Mouse (Mus musculus) heart, embryonic 15.5 days (tissue): ENCODE measurements around the gene Il1rapl2. TPM values are rescaled to one million over a fixed set of nuclear protein-coding genes. Genes with fewer than 3 reads are reported as not detected.

Source experiments
- ATAC-seq: fragments of 200-750 bp; cut with Nextera tagmentation; replicated peaks from 2 replicates; pipeline ENCODE4 v1.8.0; 2017; ENCODE audit warnings: low read depth, moderate TSS enrichment; ENCODE audit not compliant: insufficient number of reproducible peaks, insufficient read depth, low FRiP score
- H3K27ac ChIP-seq: fragments of 300-500 bp; sonication (generic); 2 replicates; pipeline ENCODE4 v1.5.1; 2015; ENCODE audit warnings: mild to moderate bottlenecking, inconsistent platforms
- H3K27me3 ChIP-seq: fragments of 300-500 bp; sonication (generic); 2 replicates; pipeline ENCODE4 v1.6.1; 2015; ENCODE audit warnings: inconsistent platforms
- H3K36me3 ChIP-seq: fragments of 300-500 bp; sonication (generic); 2 replicates; pipeline ENCODE4 v1.6.1; 2015; ENCODE audit warnings: mild to moderate bottlenecking, inconsistent platforms
- H3K4me1 ChIP-seq: fragments of 300-500 bp; sonication (generic); replicated peaks from 2 replicates; pipeline ENCODE4 v1.6.1; 2015; ENCODE audit warnings: inconsistent platforms
- H3K4me2 ChIP-seq: fragments of 300-500 bp; sonication (generic); 2 replicates; pipeline ENCODE4 v1.6.1; 2015; ENCODE audit warnings: inconsistent platforms, mild to moderate bottlenecking, moderate library complexity
- H3K4me3 ChIP-seq: fragments of 300-500 bp; sonication (generic); 2 replicates; pipeline ENCODE4 v1.5.1; 2015; ENCODE audit warnings: mild to moderate bottlenecking, inconsistent platforms
- H3K9ac ChIP-seq: fragments of 300-500 bp; sonication (generic); 2 replicates; pipeline ENCODE4 v1.6.1; 2015; ENCODE audit warnings: mild to moderate bottlenecking, inconsistent platforms
- H3K9me3 ChIP-seq: fragments of 300-500 bp; sonication (generic); replicated peaks from 2 replicates; pipeline ENCODE4 v1.6.1; 2016; ENCODE audit warnings: inconsistent platforms
- WGBS: fragments of 180-500 bp; shearing (Covaris S2); methylation state at CpG from one replicate; pipeline ENCODE4 v1.1.7; 2015; ENCODE audit warnings: mixed read lengths; 5-methylcytosine and 5-hydroxymethylcytosine counted together
- polyA plus RNA-seq: library from polyadenylated mRNA; unstranded; fragments of >200 nt; fragmentation: Nextera tagmentation; extraction: Ambion mirVana; gene quantifications from 2 replicates; pipeline ENCODE4 v1.2.1, GENCODE M21; 2015

Il1rapl2 gene
- 0.10 and 0.14 TPM in 2 replicates for polyA plus RNA-seq

DNA sequence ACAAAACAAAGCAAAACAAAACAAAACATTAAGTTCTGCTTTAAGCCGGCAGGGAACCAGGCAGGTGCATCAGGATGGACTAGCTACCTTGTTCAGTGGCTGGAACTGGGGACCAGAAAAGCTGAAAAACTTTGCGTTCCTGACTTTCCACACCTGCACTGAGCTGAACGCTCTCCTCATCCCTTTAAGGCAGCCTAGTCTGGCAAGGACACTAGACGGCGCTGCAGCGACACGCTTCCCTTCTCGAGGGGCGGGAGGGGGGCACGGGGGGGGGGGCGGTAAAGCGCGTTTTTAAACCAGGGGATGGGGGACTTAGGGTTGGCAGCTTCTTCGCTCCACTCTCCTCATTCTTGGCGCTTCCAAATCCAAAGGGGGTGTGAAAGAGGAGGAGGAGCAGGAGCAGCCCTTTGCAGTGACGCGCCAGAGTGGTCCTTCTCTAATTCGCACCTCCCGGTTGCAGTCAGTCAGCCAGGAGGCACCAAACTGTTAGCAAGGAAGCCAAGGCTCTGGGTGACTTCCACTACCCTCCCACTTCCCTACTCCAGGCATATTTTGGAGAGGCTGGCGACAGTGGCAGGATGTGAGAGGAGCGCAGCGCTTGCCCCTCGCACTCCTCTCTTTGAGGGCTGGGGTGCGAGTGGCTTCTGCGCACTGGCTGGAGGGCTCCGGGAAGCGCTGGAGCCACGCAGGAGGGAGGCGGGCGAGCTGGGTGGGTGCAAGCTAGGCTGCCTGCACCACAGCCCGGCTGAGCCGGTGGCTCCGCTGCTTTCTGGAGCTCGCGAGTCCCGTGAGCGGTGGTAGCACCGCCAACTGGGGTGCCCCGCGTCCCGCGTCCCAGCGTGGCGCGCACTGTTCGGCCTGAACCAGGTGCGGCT, at the start of gene Il1rapl2:
Il1rapl2 (plus strand) TSS at position 288 of the 875 bp plus-strand sequence.
- H3K27ac ChIP-seq: no peak within 1 kb of the TSS
- H3K4me3 ChIP-seq: peak within 1 kb of the TSS; percentile 47
- H3K27me3 ChIP-seq: peaks cover 43% of the 10 kb centered on the region
- WGBS: 10% methylated on average over 45 of the region's 47 CpGs
- H3K9me3 ChIP-seq: no peaks in the 10 kb centered on the region
- peak within 1 kb of the TSS; percentile 81 for H3K4me2 ChIP-seq
- H3K9ac ChIP-seq: no peak within 1 kb of the TSS
- no peaks in the 10 kb centered on the region; the same call in none of the 2 replicates for H3K4me1 ChIP-seq
- no peaks in the 10 kb centered on the region for H3K36me3 ChIP-seq
- no peak for ATAC-seq

DNA sequence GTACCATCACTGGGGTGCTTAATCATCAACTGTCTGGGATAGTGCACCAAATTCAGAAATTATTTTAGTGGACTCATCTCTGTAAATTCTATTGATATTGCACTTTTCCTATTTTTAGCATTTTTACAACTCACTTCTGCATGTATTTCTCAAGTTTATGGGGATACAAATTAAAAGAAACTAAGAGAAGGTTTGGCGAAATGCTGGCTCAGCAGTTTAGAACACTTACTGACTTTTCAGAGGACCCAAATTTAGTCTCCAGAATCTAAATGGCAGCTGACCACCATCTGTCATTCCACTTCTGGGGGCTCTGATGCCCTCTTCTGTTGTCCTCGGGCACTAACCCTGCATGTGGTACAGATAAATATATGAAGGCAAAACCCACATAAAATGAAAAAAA, 22.1 kb upstream of the Il1rapl2 start:
- WGBS: 71% methylated on average over 2 of the region's 2 CpGs
- Histone ChIP-seq H3K4me1 (no peaks in the 10 kb centered on the region), H3K36me3 (no peaks in the 10 kb centered on the region), H3K4me3 (no peak overlapping the region), H3K27me3 (no peaks in the 10 kb centered on the region), H3K9ac (no peak overlapping the region), H3K27ac (no peak overlapping the region), H3K4me2 (no peak overlapping the region), H3K9me3 (no peaks in the 10 kb centered on the region)
- ATAC-seq: no peak

DNA sequence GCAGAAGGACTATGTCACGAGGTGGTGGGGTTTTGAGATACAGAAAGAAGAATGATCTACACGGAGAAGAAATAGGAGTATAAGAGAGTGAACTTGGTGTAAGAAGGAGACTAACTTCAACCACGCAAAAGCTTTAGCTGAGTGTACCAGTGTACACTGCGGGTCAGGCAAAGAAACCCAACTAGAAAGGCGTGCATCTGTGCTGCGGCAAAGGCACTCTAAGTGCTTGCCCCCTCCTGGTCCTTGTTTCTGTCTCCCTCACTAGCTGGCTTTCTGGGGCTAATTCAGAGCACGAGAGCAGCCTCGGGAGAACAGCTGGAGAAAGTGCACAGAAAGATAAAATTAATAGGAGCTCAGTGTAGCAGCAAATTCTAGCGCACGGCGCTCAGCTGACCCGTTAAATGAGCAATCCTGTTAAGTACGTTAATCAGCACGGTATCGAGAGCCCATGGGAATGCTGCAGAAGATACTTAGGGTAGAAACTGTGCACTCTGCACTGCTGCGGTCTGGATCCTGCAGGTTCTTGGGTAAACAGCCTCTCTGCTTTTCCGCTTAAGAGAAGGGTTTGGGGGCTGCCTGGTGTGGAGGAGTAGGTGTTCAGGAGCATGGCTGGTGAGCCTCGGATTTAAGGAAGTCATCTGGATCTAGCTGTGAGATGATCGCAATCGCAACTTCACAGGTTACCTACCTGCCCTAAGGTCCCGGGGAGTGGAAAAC, 778 bp upstream of the Il1rapl2 start:
- WGBS: 20% methylated on average over 21 of the region's 21 CpGs
- peak overlapping the region; percentile 81 for H3K4me2 ChIP-seq

DNA sequence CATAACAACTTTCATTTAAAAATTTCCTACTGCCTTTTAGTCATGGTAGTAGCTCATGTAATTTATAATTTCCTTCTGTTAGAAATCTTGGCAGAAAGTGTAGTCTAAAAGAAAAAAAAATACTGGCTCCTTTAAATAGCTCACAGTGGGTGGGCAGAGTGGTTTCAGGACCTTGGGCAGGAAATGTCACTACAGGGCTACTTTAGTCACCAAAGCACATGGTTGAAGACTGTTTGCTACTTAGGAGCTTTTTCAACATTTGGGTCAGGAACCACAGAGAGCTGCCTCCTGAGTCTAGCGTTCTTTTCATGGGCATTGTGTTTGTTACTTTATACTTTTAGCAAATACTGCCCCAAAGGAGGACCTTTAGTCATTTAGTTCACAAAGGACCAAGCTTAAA, 12.2 kb downstream of the Il1rapl2 start:
- Histone ChIP-seq H3K27me3 (no peaks in the 10 kb centered on the region), H3K36me3 (no peaks in the 10 kb centered on the region), H3K9ac (no peak overlapping the region), H3K9me3 (no peaks in the 10 kb centered on the region), H3K4me1 (no peaks in the 10 kb centered on the region), H3K4me3 (no peak overlapping the region), H3K4me2 (no peak overlapping the region), H3K27ac (no peak overlapping the region)
- ATAC-seq: no peak
- 26% methylated on average over 1 of the region's 1 CpGs for whole genome bisulfite sequencing

More for the DNA sequence above, 778 bp upstream of the Il1rapl2 start:
- Histone ChIP-seq H3K36me3 (no peaks in the 10 kb centered on the region), H3K9me3 (no peaks in the 10 kb centered on the region), H3K4me3 (peak overlapping the region; percentile 47), H3K9ac (no peak overlapping the region), H3K4me1 (no peaks in the 10 kb centered on the region; the same call in none of the 2 replicates), H3K27me3 (peaks cover 43% of the 10 kb centered on the region), H3K27ac (no peak overlapping the region)
- ATAC-seq: no peak

DNA sequence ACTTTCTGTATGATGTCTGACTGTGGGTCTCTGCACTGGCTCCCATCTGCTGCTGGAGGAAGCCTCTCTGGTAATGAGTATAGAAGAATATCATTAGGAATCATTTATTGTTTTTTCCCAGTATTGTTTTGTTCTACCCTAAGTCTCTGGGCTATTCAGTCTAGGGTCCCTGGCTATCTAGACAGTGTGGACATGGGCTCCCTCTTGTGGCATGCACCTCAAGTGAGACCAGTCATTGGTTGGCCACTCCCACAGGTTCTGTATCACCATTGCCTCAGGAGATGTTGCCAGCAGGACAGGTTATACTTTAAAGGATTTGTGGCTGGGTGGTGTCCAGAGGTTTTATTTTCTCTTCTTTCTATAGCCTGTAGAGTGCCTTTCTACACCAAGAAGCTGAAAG, 50.3 kb downstream of the Il1rapl2 start:
- H3K4me1 ChIP-seq: no peaks in the 10 kb centered on the region
- no peak overlapping the region for H3K4me3 ChIP-seq
- H3K9me3 ChIP-seq: no peaks in the 10 kb centered on the region
- H3K4me2 ChIP-seq: no peak overlapping the region
- H3K27ac ChIP-seq: no peak overlapping the region
- no peaks in the 10 kb centered on the region for H3K27me3 ChIP-seq
- no peak overlapping the region for H3K9ac ChIP-seq
- H3K36me3 ChIP-seq: no peaks in the 10 kb centered on the region
- ATAC-seq: no peak

DNA sequence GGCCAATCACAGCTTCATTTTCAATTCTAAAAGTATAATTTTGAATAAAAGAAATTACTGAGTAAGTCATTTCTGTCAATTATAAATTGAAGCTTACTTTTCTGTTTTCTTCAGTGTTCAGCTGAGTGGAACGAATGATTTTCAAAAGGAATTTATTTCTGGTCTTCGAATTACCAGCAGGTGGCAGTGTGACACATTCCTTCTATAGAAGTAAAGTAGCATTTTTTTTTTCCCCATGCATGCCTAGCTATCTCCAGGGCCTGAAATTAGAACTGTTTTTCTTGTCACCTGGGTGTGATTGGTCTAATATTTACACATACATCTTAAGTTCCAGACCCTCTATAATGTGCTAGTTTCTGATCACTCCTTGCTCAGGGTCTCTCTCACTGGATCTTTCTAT, 96.6 kb downstream of the Il1rapl2 start:
- Histone ChIP-seq H3K4me1 (no peaks in the 10 kb centered on the region), H3K4me2 (no peak overlapping the region), H3K9me3 (no peaks in the 10 kb centered on the region), H3K27me3 (no peaks in the 10 kb centered on the region), H3K4me3 (no peak overlapping the region), H3K27ac (no peak overlapping the region), H3K36me3 (no peaks in the 10 kb centered on the region), H3K9ac (no peak overlapping the region)
- 24% methylated on average over 2 of the region's 2 CpGs for WGBS
- ATAC-seq: no peak

DNA sequence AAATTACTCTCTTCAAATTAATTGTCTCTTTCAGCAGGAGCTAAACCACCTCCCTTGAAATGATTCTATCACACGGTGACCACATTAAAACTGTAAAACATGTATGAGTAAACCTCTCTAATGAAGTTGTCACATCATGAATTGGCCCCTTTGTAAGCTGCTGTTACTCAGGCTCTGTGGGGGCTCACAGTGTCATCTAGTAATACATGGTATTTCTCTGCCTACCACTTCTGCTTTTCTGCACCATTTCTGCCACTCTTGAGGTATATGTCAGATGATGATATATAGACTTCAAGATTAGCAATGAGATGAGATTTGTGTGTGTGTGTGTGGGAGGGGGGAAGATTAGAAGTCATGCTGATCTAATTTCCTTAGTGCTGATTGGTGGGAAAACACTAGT, 117.6 kb downstream of the Il1rapl2 start:
- 66% methylated on average over 1 of the region's 1 CpGs for WGBS
- no peak for ATAC-seq

DNA sequence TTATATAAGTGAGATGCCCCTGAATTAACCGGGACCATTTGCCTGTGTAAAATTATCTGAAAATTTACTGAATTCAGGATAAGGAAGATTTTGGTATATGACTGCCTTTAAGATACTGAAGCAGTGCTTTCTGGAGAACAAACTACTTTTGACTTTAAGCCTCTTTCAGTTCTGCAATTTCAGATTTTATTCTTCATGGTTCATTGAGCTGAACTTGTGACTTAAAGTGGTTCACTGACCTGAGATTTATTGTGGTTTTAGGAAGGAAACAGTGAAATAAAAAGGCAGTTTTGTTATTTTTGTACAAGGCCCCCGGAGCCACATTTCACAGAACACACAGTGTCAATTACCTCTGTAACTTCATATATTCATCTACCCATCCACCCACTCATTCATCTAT, 129.6 kb downstream of the Il1rapl2 start:
- Histone ChIP-seq H3K9me3 (no peaks in the 10 kb centered on the region), H3K27ac (no peak overlapping the region), H3K9ac (no peak overlapping the region), H3K36me3 (no peaks in the 10 kb centered on the region), H3K4me3 (no peak overlapping the region), H3K27me3 (no peaks in the 10 kb centered on the region), H3K4me1 (no peaks in the 10 kb centered on the region), H3K4me2 (no peak overlapping the region)
- WGBS: 71% methylated on average over 2 of the region's 2 CpGs
- ATAC-seq: no peak

More for the DNA sequence above, 117.6 kb downstream of the Il1rapl2 start:
- Histone ChIP-seq H3K4me3 (no peak overlapping the region), H3K27ac (no peak overlapping the region), H3K9me3 (no peaks in the 10 kb centered on the region), H3K4me2 (no peak overlapping the region), H3K9ac (no peak overlapping the region), H3K36me3 (no peaks in the 10 kb centered on the region), H3K27me3 (no peaks in the 10 kb centered on the region), H3K4me1 (no peaks in the 10 kb centered on the region)

DNA sequence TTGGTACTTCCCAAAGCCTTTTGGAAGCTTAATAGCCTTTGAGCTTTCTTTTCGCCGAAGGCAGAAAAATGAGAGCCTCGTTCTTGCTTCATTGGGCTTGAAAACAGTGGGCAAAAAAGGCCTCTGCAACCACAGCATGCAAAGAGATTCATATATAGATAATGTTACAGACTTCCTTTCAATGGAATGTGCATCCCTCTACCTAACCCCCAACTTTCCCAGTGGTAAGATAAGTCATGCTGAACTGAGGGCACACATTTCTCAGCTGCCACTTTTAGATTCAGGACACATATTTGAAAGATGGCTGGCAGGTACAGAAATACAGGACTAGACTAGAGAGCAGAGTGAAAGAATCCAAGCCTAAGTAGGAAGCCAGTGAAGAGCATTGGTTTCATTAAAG, 185.1 kb downstream of the Il1rapl2 start:
- no peaks in the 10 kb centered on the region for H3K27me3 ChIP-seq
- WGBS: 75% methylated on average over 3 of the region's 3 CpGs
- no peak overlapping the region for H3K9ac ChIP-seq
- H3K9me3 ChIP-seq: no peaks in the 10 kb centered on the region
- no peaks in the 10 kb centered on the region for H3K4me1 ChIP-seq
- H3K27ac ChIP-seq: no peak overlapping the region
- H3K4me2 ChIP-seq: no peak overlapping the region
- H3K4me3 ChIP-seq: no peak overlapping the region
- no peaks in the 10 kb centered on the region for H3K36me3 ChIP-seq
- no peak for ATAC-seq

DNA sequence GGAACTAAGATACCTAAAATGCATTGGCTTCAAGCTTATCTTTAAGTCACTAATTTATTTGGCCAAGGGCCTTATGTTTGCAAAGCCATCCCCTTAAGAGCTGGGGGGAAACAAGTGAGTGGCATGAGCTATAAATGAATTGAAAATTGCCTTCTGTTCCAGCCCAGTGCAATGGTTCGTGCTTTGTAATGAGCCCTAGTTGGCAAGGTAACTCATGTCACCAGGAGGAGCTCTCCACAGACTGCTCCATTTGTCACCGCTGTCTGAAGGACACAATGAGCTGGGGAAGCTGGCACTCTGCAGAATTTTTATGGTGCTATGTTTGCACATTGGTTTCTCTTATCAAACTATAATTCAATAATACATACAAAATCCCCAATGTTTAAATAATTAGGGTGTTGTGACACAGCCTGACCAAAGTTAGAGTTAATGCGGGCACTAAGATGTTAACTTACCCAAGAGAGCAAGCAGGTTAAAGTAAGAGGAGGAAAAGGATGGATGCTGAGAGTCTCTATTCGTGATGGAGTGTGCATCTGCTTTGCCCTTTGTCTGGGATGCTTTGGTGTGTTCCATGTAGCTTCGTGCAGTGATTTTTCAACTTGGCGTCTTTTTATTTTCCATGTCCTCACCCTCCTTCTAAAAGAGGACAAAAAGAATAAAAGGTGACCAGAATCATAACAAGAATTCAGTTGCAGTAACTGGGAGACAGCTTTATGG, 235.2 kb downstream of the Il1rapl2 start:
- 66% methylated on average over 6 of the region's 6 CpGs for WGBS
- ATAC-seq: no peak
- Histone ChIP-seq H3K4me2 (no peak overlapping the region), H3K27me3 (no peaks in the 10 kb centered on the region), H3K27ac (no peak overlapping the region), H3K4me3 (no peak overlapping the region), H3K36me3 (no peaks in the 10 kb centered on the region), H3K9me3 (no peaks in the 10 kb centered on the region), H3K9ac (no peak overlapping the region), H3K4me1 (no peaks in the 10 kb centered on the region)
